Mouse (Mus musculus): ENCODE measurements around the gene D130040H23Rik.

GRCm38 (mm10) chr8:69270386-69271202 is at the start of gene D130040H23Rik:
- TF ChIP-seq ELF1 (IDR thresholded peaks at IDR 0.05; ENCODE audit: low read depth, low read length), result peak; percentile 93
- no peak for TF ChIP-seq MAFK (IDR thresholded peaks at IDR 0.05; ENCODE audit: insufficient replicate concordance, low read length)
- no peak for TF ChIP-seq CTCF (conservative IDR thresholded peaks at IDR 0.05 in 1 of 2, IDR thresholded peaks at IDR 0.05 in 1 of 2; ENCODE audit: low read depth in 2 of 2, low read length in 2 of 2)
- TF ChIP-seq POLR2AphosphoS2 (IDR thresholded peaks at IDR 0.05; ENCODE audit: low read depth, low read length), result peak; percentile 76; the same call in 1 of the 2 replicates
- TF ChIP-seq POLR2A (IDR thresholded peaks at IDR 0.05; ENCODE audit: low read depth, low read length), result peak; percentile 91
- no peak for TF ChIP-seq E2F4 (IDR thresholded peaks at IDR 0.05; ENCODE audit: insufficient replicate concordance, low read depth, low read length)
- TF ChIP-seq CHD2 (IDR thresholded peaks at IDR 0.05; ENCODE audit: low read length), result peak; percentile 65; the same call in 1 of the 2 replicates
- no peak for TF ChIP-seq GABPA (IDR thresholded peaks at IDR 0.05; ENCODE audit: insufficient replicate concordance, low read depth, low read length)
